Mouse (Mus musculus) spleen, adult 18-20 months (tissue): ENCODE results near the gene Slc34a3.

ENCODE experiments used
- DNase-seq, 2 experiments: peaks; one replicate each; pipeline ENCODE4 v3.0.0; 2022; ENCODE audit warnings: mixed read lengths in 2 of 2

Slc34a3 gene

GRCm38 (mm10) chr2:25193330-25193770, 40.8 kb downstream of the Slc34a3 start:
- peak; percentile 67 to 78 for DNase-seq

DNA sequence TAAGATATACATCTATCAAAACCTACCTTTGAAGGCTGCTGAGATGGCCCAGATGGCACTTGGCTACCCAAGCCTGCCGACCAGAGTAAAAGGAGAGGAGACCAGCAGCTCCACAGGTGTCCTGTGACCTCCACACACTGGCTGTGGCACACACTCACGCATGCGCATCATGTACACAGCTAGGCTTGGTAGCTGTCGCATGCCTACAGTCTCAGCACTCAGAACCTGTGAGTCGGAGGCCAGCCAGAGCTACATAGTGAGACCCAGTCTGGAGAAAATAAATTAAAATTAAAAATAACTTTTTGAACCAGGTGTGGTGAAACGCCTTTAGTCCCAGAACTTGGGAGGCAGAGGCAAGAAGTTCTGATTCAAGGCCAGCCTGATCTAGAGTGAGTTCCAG, 46.3 kb downstream of the Slc34a3 start:
- DNase-seq, result no peak

GRCm38 (mm10) chr2:25186575-25186930, 47.6 kb downstream of the Slc34a3 start:
- DNase-seq, result no peak

DNA sequence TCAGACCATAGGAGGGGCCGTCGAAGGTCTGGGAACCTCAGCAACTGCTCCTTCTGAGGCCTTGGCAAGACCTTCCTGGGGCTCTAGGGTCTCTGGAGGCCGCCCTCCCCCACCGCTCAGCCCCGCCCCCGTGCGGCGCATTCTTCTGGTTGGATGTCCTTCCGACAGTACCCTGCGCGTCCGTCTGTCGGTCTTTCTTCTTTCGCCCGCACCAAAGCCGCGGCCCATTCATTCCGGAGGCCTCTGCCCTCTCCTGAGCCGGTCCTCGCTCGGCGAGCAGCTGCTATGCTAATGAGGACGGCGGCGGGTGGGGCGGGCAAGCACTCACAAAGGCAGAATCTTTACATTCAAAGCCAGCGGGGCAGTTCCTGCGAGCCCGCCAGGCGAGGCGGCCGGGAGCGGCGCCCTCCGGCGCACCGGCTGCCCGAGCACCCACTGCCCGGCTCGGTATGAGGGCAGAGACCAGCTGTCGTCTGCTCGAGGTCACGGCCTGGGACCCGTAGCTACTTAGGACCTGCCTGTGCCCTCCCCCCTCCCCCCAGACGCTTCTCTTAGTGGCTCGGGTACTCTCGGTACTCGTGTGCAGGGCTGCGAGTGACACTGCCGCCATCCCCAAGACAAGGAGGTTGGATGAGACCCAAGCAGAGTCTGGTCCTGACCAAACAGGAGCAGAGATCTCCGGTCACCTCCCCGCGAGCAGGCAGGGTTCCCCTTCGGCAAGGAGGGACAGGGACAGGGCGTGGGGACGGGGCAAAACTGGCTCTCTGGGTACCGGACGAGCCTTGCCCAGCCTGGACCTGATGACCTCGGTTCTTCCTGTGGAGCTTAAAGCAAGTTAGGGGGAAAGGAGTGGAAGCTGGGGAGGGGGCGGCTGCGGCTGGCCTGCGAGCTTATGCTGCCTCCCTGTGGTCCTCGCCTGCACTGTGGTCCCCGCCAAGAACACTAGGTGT, 48.3 kb downstream of the Slc34a3 start:
- DNase-seq, result peak; percentile 44 to 67

GRCm38 (mm10) chr2:25184496-25184895, 49.7 kb downstream of the Slc34a3 start:
- no peak for DNase-seq

DNA sequence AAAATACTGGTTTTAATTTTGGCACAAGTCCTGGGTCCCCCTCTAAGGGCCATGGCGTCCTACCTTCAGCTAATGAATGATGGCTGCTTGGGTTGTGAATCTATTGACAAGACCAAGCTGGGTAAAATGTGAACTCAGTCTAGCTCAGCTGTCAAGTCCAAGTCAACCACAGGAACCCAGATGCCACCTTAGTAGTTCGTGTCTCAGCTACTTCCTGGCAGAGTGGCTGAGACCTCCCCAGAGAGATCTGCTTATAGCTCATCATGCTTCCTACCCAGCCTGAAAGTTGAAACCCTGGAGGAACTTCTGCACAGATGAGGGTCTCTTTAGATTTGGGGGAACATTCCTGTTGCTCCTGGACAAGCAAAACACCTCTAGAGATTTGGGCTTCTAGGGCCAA, 50.8 kb downstream of the Slc34a3 start:
- DNase-seq, result peak in 1 of 2 experiments; percentile 18

DNA sequence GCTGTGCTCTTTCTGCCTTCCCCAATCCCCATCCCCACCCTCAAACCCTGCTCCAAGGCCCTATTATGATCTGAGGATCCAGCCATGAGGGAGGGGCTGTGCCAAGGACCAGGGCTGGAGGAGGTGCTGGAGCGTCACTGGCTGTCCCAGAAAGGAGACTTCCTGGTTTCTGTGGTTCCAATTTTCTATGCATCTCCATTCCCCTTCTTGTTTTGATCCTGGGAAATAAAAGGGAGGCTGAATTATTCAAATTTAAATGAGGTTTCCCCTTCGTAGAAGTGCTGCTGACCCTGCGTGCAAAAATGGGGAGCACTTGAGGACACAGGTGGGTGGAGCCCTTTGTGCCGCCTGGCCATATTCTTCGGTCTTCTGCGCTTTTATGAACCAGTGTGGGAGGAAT, 51.5 kb downstream of the Slc34a3 start:
- DNase-seq, result no peak

DNA sequence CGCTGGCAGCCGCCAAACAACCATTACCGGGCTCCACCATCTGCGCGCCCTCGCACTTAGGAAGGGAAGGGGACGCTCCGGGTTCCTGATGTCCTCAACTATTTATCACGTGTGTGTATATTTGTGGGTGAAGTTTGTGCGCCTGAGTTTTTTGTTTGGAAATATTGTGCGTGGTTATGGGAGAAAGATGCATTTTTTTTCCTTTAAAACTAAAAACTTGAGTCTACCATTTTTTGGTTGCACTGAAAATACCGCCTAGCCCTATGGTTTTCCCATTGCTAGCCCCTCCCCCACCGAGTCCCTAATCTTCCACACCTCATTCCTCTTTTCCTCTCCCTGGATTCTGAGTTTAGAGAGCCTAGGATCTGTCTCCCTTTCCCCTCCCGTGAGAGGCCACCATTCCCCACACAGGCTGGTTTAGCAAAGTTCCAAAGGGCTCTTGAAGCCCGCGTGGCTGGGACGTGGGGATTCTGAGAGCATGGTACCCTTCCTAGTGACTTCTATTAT, 52.2 kb downstream of the Slc34a3 start:
- no peak for DNase-seq

DNA sequence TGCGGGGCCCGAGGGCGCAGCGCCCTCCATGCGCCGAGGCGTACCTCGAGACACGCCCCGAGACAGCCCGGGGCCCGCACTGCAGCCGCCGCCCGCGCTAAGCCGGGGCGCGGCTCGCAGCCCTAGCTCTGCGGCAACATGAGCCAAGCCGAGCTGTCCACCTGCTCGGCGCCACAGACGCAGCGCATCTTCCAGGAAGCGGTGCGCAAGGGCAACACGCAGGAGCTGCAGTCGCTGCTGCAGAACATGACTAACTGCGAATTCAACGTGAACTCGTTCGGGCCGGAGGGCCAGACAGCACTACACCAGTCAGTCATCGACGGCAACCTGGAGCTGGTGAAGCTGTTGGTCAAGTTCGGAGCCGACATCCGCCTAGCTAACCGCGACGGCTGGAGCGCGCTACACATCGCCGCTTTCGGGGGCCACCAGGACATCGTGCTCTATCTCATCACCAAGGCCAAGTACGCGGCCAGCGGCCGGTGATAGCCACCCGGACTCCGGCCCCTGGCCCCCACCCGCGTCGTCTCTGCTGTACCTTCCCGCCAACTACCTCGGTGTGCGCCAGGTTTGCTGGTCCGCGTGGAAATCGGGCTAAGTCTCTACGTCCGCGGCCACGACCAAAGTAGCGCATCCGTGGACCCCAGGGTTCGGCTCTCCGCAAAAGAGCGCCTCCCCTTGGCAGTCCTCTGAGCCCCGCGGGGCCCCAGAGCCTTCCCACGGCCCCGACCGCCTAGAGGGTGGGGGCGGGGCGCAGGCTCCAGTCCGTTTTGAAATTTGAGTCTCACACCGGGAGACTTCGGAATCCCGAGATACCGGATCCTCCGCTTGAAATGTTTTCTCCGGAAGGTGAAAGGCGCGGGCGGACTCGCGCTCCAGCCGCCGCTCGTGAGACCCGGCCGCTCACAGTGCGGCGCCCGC, 52.9 kb downstream of the Slc34a3 start:
- peak; percentile 43 to 59 for DNase-seq

GRCm38 (mm10) chr2:25180478-25180903, 53.7 kb downstream of the Slc34a3 start, which contains the start of gene Nrarp:
Gene Nrarp (plus strand): TSS chr2:25180758.
- peak; percentile 91 to 93 for DNase-seq

DNA sequence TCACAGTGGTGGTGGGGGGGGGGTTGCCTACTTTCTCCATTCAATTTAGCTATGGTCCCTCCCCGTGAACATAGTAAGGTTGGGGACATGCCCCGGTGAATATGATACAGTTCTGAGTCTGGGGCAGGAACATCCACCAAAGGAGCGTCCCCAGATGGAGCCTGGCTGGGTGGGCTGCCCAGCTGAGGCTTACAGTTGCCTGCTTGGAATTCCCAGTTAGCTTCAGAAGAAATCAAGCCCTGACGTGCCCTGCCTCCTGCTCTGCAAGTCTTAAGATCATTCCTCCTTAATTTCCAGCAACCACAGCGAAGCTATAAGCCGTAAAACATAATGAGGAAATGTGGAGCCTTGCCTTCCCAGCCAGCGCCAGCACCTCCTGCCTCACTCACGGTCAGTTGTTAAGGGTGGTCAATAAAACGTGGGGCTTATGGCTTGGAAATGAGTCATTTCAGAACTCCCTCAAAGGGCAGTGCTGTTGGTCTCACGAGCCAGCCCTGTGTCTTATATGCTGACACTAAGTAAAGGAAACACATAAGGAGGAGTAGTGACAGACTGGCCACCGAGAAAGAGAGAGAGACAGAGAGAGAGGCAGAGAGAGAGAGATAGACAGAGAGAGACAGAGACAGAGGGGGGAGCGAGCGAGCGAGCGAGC, 54.5 kb downstream of the Slc34a3 start:
- no peak for DNase-seq
